Mouse (Mus musculus) heart, adult 18-20 months (tissue): ENCODE measurements around the gene Mrc2. TPM values are rescaled to one million over a fixed set of nuclear protein-coding genes. Genes with fewer than 3 reads are reported as not detected.

ENCODE experiments used
- DNase-seq, 2 experiments: peaks; one replicate each; pipeline ENCODE4 v3.0.0; 2021 to 2022; ENCODE audit warnings: mixed read lengths in 1 of 2
- long read RNA-seq, 2 experiments: library from polyadenylated mRNA; stranded (forward); transcript quantifications; one replicate each; pipeline ENCODE4 v2.0.0; 2021
- total RNA-seq, 2 experiments: library from RNA; stranded (reverse); gene quantifications; 2 replicates each; pipeline ENCODE4 v1.2.3; 2021

Mrc2 gene
- total RNA-seq = 10 to 100 TPM; 10.8 to 11.7 TPM
- long read RNA-seq, experiment 1, full-length matches to known transcripts = 2 of 3 reads
- long read RNA-seq, experiment 1, partial matches to known transcripts = 1 of 3 reads
- long read RNA-seq, experiment 1, other reads (novel, unspliced or antisense) = 0 of 3 reads
- long read RNA-seq, experiment 2, partial matches to known transcripts = 0 of 1 reads
- long read RNA-seq, experiment 2, other reads (novel, unspliced or antisense) = 1 of 1 reads

DNA sequence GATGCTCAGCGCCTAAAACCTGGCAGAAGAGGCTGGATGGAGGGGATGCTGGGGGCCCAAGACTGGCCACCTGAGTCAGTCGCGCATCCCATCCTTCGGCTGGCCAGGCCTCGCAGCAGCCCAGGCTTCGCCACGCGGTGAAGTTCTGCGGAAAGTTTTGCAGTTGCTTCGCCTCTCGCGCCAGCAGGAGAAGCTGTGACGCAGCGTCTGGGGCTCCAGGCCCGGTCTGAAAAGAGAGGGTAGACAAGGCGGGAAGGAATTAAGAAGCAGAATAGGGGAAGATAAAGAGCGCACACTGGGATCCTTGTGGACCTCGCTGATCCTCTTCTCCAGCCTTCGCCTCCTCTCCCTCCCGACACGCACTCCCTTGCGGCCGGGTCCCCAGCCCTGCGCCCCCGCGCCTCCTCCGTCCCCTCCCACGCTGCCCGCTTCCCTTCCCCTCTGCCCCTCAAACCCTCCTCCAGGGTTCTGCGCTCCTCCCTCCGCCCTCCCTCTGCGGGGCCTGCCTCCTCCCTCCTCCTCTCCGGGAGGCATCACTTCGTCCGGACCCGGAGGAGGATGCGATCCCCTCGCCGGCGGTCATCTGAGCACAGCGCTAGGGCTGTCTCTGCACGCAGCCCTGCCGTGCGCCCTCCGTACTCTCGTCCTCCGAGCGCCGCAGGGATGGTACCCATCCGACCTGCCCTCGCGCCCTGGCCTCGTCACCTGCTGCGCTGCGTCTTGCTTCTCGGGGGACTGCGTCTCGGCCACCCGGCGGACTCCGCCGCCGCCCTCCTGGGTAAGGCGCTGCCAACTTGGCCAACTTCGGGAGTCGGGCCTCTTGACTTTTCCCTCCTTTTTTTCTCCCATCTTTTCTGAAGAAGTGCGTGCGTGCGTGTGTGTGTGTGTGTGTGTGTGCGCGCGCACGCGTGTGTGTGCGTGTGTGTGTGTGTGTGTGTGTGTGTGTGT, at the start of gene Mrc2:
Gene Mrc2 (plus strand): TSS at position 520 of the 948 bp plus-strand sequence.
- DNase-seq = peak; percentile 83 to 86

DNA sequence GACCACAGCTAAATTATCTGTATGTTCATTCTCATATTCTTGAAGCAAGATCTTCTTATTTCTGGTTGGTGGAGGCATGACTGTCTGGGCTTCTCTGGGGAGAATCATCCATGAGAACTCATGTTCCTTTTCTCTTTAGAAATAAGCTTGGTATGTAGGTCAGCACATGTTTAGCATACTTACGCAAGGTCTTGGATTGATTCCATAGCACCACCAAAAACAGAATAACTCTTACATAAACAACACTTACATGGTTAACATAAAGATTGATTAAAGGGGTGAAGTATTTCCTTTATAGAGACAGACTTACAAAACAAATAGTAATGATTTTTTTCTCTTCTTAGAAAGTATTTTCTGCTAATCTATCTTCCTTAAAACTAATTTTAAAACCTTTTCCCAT, 46.1 kb upstream of the Mrc2 start:
- DNase-seq = no peak

GRCm38 (mm10) chr11:105246785-105247184, 45.7 kb upstream of the Mrc2 start:
- DNase-seq = no peak

DNA sequence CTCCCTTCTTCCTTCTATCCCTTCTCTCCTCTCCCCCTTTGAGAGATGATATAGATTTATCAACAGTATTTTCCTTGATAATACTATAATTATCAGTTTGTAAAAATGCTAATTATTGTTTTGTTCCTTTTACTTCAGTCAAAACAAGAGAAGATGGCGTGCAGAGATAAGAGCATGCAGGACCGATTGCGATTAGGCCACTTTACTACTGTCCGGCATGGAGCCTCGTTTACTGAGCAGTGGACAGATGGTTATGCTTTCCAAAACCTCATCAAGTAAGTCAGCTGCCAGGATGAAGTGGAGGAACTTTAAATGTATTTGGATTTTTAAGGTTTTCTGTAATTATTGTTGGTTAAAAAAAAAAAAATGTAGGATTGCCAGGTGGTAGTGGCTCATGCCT, 45.1 kb upstream of the Mrc2 start:
- no peak for DNase-seq

GRCm38 (mm10) chr11:105259733-105260132, 32.7 kb upstream of the Mrc2 start:
- DNase-seq = no peak

DNA sequence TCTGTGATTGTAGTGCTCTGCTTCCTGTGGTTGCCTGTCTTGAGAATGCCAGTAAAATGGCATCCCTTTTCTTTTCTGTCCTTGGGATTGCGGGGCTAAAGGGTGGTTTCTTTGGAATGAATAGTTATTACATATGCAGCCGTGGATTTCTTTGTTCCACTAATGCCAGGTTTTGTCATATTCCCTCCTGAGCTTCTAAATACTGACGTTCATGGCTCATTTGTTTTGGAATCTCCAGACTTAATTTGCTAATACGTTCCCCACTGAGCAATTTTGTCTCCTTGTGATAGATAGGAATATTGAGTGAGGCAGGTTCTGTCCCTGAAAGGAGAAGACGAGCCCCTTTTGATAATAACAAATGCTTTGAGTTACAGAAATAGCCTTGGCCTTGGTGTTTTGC, 31.3 kb upstream of the Mrc2 start:
- DNase-seq = no peak

GRCm38 (mm10) chr11:105261601-105262351, 30.7 kb upstream of the Mrc2 start:
- DNase-seq = no peak

DNA sequence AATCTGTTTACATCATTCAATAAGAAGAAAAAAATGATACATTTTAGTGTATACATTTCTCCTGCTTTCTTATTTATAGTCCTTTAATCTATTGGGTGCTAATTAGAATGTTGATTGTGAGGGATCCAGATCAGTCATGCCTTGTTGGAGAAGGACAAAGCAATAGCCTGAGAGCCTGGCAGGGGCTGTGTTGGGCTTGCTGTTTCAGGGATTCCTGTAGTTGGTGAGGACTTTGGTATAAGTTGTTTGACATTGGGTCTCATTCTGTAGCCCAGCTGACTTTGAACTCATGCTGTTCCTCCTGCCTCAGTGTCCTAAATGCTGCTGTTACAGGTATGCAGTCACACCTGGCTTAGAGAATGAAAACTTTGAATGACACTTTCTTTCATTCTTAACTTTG, 27.9 kb upstream of the Mrc2 start:
- DNase-seq = no peak

DNA sequence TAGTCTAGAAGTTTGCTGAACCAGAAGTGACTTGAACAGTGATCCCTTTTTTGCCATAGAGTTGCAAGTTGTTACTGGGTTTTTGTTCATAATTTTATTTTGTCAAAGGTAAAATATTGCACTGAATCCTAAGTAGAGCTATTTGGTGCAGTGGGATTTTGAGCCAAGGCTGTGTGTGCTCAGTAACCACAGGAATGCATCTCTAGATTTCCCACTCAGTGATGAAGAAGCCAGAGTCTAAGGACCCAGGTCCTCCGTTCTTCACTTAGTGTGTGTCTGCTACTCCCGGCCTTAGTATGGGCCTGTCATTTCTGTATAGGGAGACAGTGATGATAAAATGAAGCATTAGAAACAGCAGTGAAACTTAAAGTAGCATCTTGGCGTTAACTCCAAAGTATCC, 27.5 kb upstream of the Mrc2 start:
- DNase-seq = no peak

DNA sequence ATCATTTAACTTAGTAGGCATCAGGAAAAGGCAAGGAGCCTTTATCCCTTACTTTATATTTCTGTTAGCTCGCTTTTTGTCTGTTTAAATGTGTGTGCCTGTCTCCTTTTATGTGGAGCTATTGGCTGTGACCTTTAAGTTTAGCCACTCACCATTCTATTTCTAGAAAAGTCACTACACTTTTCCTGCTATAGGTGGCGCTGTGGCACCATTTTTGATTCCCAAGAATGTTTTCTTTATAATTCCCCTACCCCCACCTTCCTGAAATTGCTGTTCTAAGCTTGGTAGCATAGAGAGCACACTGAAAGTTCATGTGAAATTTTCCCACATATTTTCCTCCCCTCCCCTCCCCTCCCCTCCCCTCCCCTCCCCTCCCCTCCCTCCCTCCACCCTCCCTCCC, 22.3 kb upstream of the Mrc2 start:
- DNase-seq = peak; percentile 51 to 84

- DNase-seq = no peak
These were observed 12.0 kb upstream of the Mrc2 start for GRCm38 (mm10) chr11:105280456-105280855.

- DNase-seq = no peak
These were observed 11.2 kb upstream of the Mrc2 start for GRCm38 (mm10) chr11:105281291-105281690.

DNA sequence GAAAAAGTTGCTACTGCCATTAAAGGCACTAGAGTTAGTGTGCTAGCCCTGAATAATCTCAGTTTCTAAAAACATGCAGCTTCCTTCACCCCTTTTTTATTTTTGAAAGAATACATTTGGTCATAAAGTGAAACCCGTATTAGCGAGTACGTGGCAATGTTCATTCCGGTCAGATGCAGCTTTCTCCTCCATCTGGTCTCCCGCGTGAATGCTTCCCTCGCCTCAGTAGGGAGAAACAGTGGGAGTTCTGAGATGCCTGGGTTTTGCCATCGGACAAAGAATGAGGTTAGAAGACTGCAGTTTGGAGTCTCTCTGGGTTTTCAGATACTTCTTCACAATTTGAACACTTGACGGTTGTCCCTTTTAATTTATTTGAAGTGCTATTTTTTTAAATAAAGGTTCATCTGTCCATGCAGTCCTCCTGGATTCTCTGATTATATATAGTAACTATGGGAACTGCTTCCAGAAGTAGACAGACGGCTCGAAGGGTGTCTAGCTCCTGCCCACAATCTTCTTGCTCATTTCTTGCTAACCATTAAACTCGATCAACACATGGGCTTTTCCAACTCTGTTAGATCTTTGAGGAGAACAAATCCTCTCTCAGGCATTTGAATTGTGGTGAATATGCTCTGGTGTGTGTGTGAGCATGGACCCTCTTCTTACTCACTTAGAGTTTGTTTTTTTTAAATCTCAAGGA, 10.5 kb upstream of the Mrc2 start:
- DNase-seq = no peak

DNA sequence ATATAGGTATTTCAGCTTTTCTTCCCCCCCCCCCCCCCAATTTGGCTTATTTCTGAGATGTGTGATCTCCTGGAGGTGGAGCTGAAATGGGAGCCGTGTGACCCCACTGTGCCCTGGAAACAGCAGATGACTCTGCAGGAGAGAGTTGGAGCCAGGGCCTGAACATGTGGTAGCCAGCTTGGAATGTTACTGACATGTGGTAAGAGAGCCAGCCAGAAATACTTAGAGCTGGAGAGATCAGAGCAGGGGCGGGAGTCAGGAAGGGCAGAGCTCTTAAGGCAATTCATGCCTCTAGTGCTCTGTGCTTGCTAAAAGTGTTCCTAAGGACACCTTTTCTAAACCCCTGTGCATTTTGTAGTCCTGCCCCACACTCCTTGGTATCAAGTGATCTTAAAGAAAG, 10.0 kb upstream of the Mrc2 start:
- peak; percentile 61 to 85 for DNase-seq

DNA sequence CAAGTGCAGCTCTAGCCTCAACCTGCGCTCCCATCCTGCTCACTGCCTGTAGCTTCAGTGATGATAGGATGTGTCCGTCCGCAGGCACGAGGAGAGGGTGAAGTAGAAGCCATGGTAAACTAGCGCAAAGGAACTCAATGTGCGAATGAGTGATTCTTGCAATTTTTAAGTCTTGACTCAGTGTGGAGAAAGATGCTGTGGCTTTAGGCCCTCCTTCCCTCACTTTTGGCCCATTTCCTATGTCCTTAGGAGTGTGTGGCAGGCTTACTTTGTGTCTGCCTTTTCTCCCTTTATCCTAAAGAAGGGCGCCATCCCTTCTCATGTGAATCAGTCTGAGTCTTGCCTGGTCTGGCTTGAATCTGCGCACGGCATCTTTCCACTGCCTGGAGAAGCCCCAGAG, 9.4 kb upstream of the Mrc2 start:
- DNase-seq = no peak

GRCm38 (mm10) chr11:105285720-105286119, 6.7 kb upstream of the Mrc2 start:
- DNase-seq = no peak

DNA sequence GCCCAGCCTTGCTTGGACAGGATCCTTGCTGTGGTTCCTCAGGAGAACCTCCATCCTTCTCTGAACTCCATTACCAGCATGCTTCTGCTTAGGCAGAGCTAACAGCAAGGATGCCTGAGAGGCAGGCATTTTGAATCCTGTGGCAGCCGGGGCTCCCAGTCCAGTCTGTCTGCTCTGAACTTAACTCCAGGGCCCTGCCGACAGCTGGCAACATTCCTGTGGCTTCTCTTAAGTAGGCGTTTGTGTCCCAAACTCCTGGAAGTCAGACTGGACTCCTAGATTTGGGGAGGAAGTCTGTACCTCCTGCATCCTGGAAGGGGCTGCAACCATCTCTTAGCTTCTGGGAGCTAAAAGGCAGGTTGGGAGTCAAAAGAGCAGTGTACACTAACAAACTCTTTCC, 3.0 kb upstream of the Mrc2 start:
- no peak for DNase-seq

GRCm38 (mm10) chr11:105291681-105292123, 741 bp upstream of the Mrc2 start:
- DNase-seq = peak; percentile 60 to 76

- DNase-seq = peak; percentile 64 to 71
These were observed 698 bp downstream of the Mrc2 start for GRCm38 (mm10) chr11:105293101-105293581.

- DNase-seq = peak; percentile 55 to 65
These were observed 1.6 kb downstream of the Mrc2 start for GRCm38 (mm10) chr11:105293901-105294494.

DNA sequence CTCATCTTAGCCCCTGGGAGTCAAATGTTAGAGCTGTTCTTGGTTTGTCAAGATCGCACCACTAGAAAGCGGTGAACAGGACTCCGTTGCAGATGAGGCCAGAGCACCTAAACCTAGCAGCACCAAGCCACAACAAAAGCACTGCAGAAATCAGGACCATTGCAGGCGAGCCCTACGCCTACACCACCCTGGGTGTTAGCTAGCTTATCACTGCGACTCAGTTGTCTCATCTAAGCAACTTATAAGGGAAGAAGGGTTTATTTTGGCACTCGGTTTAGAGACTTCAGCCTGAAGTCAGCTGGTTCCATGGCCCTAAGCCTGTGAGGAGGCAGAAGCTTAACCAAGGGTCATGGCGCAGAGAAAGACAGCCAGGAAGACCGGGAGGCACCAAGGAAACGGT, 3.6 kb downstream of the Mrc2 start:
- DNase-seq = no peak

DNA sequence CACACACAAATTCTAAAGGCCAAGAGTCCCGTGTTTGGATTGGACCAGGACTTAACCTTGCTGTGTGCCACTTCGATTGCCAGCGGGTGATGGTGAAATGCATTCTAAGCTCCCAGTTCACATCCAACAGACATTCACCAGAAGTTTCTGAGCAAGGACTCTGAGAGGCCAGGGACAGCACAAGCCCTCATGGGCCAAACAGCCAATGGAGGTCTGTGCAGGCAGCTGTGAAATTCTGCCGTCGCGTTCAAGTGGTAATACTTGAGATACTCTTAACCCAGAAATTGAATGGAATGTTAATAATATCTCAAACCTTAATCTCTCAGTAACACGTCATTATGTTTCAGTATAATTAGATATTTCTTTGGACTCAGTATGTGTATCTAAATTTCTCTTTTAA, 17.8 kb downstream of the Mrc2 start:
- DNase-seq = no peak
